Mouse (Mus musculus): ENCODE results near the gene Eif4enif1. TPM values are rescaled to one million over a fixed set of nuclear protein-coding genes. Genes with fewer than 3 reads are reported as not detected.
"Not testable (repeated sequence)": the region's sequence is repeated elsewhere in the genome, so short reads cannot be mapped to it uniquely, and the experiment has no call there.

The Eif4enif1 gene
- total RNA-seq, 2 experiments from 2014 or later = 127 to 147 TPM

DNA sequence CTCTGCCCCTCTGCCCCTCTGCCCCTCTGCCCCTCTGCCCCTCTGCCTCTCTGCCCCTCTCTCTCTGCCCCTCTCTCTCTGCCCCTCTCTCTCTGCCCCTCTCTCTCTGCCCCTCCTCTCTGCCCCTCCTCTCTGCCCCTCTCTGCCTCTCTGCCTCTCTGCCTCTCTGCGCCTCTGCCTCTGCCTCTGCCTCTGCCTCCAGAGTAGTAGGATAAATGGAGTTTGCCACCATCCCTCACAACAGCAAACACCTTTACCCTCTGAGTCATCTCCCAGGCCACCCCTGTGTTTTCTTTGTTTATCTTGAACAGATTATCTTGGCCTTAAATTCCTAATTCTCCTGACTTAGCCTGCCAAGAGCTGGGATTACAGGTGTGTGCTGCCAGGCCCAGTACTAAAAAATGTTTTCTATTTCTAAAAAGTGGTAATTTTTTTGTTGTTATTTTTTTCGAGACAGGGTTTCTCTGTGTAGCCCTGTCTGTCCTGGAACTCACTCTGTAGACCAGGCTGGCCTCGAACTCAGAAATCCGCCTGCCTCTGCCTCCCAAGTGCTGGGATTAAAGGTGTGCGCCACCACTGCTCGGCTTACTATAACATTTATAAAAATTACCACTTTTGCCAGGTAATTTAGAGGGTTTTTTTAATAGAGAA lies 21.6 kb upstream of the Eif4enif1 start:
- not testable (repeated sequence) for ATAC-seq (replicated peaks; ENCODE audit: low FRiP score, poor library complexity, severe bottlenecking)

- ATAC-seq (replicated peaks; ENCODE audit: low FRiP score, poor library complexity, severe bottlenecking) = 0 out of 2 replicates have a peak, but pooled peaks have one; percentile 2
Observed at GRCm38 (mm10) chr11:3181250-3181649, 20.9 kb upstream of the Eif4enif1 start.

GRCm38 (mm10) chr11:3181971-3182370 lies 20.2 kb upstream of the Eif4enif1 start:
- not testable (repeated sequence) for ATAC-seq (replicated peaks; ENCODE audit: low FRiP score, poor library complexity, severe bottlenecking)

- not testable (repeated sequence) for ATAC-seq (replicated peaks; ENCODE audit: low FRiP score, poor library complexity, severe bottlenecking)
Observed at GRCm38 (mm10) chr11:3182707-3183106, 19.5 kb upstream of the Eif4enif1 start.

- no peak for ATAC-seq (replicated peaks; ENCODE audit: low FRiP score, poor library complexity, severe bottlenecking)
Observed at GRCm38 (mm10) chr11:3193363-3193762, 8.8 kb upstream of the Eif4enif1 start, which contains the start of gene Sfi1. Gene Sfi1, minus strand, starts transcription at chr11:3193463.

- ATAC-seq (replicated peaks; ENCODE audit: low FRiP score, poor library complexity, severe bottlenecking) = not testable (repeated sequence)
Observed at GRCm38 (mm10) chr11:3200636-3201035, 1.6 kb upstream of the Eif4enif1 start.

DNA sequence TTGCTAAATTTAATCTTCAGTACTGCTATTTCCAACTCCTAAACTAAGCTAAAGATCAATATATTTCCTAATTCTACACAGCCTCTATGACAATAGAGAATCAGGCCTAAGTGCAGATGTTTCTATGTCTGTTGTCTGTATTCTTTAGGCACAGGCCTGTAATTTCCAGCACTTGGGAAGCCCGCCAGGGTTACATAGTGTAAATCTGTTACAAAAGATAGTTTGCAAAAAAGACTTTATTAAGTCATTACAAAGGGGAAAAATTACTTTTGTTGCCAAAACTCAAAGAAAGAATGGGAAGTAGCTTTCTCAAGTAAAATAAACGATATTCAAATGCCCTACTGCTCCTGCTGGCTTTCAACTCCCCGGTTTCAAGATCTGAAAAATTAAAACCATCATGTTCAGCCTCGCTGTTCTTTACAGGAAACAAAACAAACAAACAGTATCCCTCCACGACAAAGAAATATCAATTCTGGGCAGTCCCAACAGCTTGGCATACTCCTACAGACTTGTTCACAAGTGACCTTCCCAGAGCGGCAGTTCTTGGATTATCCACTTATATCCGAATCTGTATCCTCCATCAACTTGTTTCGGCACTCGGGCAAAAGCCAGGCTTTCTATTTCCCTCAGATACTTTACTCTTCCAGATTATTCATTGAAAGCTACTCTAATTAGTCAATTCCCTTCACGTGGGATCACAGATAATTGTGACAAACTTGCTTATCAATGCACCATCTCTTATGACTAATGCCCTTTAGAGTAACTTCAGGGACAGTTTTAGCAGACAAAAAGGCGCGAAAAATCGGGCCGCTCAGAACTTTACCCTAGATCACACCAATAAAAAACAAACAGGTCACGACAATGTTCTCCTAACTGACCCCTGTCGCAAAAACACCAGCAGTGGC lies 614 bp upstream of the Eif4enif1 start:
- peak; percentile 7; the same call in 1 of the 2 replicates for ATAC-seq (replicated peaks; ENCODE audit: low FRiP score, poor library complexity, severe bottlenecking)

DNA sequence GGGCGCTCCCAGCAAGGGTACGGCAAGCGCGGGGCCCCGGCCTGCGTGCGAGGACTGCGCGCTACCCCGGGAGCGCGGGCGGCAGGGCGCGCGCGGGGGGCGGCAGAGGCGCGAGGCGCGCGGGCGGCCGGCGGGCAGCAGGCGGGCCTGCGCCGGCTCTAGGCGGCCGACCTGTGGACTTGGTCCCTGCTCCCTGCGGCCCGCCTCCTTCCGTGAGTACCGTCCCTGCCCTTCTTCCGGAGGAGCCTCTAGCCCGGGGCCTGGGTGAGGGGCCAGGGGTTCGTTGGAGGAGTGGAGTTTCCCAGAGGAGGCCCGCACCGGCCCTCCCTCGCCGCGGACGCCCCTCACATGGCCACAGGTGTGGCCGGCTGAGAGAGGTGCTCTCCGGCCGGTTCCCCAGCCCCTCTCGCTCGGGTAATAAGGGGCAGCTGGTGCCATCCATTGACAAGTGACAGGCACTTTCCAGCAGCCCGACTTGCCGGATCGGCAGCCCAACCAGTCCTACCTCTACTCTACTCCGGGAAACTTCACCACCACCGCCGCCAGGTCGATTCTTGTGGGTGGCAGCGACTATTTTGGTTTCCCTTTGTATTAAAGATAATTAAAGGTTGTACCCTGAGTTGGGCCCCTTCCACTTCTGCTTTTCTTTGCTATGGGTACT lies 719 bp downstream of the Eif4enif1 start:
- ATAC-seq (replicated peaks; ENCODE audit: low FRiP score, poor library complexity, severe bottlenecking) = no peak

GRCm38 (mm10) chr11:3203771-3204170 lies 1.6 kb downstream of the Eif4enif1 start:
- no peak for ATAC-seq (replicated peaks; ENCODE audit: low FRiP score, poor library complexity, severe bottlenecking)

DNA sequence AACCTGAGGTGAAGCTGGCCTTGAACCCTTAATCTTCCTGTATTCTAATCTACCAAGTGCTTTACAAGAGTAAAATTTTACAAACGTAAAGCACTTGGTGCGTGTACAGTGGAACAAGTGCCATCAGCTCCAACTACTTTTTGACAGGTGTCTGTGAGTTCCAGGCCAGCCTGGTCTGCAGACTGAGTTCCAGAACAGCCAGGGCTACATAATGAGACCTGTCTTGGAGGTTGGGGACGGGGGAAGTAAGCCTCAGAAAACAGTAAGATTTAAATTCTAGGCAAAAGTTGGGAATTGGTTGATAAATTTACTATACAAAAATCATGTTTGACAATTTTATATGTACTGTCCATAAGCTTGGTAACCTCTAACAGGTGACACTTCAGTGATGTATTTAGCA lies 3.0 kb downstream of the Eif4enif1 start:
- no peak for ATAC-seq (replicated peaks; ENCODE audit: low FRiP score, poor library complexity, severe bottlenecking)

- no peak for ATAC-seq (replicated peaks; ENCODE audit: low FRiP score, poor library complexity, severe bottlenecking)
Observed at GRCm38 (mm10) chr11:3206783-3207182, 4.6 kb downstream of the Eif4enif1 start.

DNA sequence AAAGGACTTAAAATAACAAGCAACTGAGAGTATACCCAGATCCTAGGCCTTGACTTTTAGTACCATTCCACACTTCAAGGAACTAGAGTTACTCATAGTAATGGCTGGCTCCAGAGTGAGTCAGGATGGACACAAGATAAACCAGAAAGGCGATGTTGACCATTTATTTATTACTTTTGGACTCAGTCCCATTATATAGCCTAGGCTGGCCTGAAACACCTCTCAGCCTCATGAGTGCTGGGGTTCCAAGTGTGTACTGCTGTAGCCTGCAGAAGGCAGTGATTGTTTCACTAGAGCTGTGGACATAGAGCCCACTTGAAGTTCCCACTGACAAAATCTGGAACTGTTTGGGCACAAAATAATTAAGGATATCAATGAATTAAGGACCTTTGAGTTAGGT lies 10.3 kb downstream of the Eif4enif1 start:
- ATAC-seq (replicated peaks; ENCODE audit: low FRiP score, poor library complexity, severe bottlenecking) = no peak

DNA sequence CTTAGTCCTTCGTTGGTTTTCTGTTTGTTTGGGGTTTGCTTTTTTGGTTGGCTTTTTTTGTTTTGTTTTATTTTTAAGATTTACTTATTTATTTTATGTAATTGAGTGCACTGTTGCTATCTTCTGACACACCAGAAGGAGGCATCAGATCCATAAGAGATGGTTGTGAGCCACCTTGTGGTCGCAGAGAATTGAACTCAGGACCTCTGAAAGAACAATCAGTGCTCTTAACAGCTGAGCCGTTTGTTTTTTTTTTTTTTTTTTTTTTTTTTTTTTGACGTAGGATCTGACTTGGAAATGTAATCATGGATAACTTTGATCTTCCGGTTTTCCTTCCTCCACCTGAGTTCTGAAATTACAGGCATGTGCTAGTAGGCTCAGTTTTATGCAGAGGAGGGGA lies 20.9 kb downstream of the Eif4enif1 start:
- ATAC-seq (replicated peaks; ENCODE audit: low FRiP score, poor library complexity, severe bottlenecking) = no peak

GRCm38 (mm10) chr11:3227113-3227512 lies 24.9 kb downstream of the Eif4enif1 start:
- ATAC-seq (replicated peaks; ENCODE audit: low FRiP score, poor library complexity, severe bottlenecking) = no peak

GRCm38 (mm10) chr11:3232248-3232647 lies 30.1 kb downstream of the Eif4enif1 start:
- ATAC-seq (replicated peaks; ENCODE audit: low FRiP score, poor library complexity, severe bottlenecking) = no peak

DNA sequence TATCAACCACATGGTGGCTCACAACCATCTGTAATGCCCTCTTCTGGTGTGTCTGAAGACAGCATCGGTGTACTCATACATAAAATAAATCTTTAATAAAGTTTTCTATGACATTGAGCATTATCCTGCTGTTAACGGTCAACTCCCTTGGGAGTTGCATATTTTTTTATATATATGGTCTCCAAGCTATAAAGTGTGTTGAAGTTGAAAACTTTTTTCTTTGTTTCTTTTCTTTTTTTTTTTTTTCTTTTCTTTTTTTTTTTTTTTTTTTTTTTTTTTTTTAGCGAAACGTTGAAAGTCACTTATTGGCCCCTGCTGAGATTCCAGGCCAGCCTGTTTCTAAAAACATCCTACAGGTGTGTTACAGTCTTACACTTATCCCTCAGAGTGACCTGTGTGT lies 31.5 kb downstream of the Eif4enif1 start:
- no peak for ATAC-seq (replicated peaks; ENCODE audit: low FRiP score, poor library complexity, severe bottlenecking)

DNA sequence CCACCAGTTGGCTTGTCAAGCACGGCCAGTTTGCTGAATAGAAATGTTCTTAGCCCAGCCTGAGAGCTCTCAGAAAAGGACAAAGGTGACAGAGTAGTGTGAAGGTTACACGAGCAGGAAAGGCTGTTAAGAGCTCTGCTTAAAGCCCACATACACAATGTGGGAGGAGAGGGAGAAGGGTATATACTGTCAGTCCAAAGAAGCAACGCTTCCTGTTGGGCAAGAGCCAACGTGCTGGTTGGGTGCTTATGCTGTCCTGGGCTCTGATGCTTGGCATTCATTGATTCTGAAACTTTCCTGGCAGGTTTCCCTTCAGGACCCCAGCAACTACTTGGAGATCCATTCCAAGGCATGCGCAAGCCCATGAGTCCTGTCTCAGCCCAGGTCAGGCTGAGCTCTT lies 33.1 kb downstream of the Eif4enif1 start:
- ATAC-seq (replicated peaks; ENCODE audit: low FRiP score, poor library complexity, severe bottlenecking) = no peak

DNA sequence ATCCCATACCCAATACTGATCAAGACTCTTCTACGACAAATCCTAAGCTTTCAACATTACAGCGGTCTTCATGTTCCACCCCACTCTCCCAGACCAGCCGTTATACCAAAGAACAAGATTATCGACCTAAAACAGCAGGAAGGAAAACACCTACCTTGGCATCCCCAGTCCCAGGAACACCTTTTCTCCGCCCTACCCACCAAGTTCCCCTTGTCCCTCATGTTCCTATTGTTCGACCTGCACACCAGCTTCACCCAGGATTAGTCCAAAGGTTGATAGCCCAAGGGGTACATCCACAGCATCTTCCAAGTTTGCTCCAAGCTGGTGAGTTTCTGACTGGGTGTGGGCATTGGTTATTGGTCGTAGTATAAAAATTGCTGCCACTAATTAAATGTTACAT lies 40.2 kb downstream of the Eif4enif1 start:
- no peak for ATAC-seq (replicated peaks; ENCODE audit: low FRiP score, poor library complexity, severe bottlenecking)

DNA sequence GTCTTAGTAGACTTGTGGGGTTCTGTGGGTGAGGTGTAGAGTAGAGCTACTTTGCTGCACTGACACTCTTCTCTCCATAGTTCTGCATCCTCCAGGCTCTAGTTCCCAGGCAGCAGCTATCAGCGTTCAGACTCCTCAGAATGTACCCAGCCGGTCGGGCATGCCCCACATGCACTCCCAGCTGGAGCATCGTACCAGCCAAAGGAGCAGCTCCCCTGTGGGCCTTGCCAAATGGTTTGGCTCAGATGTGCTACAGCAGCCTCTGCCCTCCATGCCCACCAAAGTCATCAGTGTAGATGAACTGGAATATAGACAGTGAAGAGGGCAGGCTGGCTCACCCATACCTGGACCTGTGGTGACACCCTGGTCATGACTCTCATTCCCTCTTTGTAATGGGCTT lies 41.6 kb downstream of the Eif4enif1 start:
- no peak for ATAC-seq (replicated peaks; ENCODE audit: low FRiP score, poor library complexity, severe bottlenecking)

DNA sequence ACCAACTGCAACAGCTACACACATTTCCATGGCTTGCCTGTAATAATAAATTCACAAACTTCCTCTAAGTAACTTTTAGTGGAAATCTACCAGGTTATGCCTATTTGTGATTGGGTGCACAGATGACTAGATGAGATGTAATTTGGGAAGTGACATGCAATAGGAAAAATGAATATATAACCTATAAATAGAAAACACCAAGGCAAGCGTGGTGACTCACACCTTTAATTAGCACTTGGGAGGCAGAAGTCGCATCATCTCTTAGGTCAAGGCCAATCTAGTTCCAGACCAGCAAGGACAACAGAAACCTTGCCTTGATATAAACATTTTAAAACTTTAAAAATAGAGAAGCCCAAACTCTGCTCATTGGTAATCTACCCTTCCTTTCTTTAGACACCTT lies 45.2 kb downstream of the Eif4enif1 start:
- ATAC-seq (replicated peaks; ENCODE audit: low FRiP score, poor library complexity, severe bottlenecking) = no peak
